Mouse (Mus musculus): ENCODE measurements around the gene Col24a1. TPM values are rescaled to one million over a fixed set of nuclear protein-coding genes. Genes with fewer than 3 reads are reported as not detected.
"Not testable (repeated sequence)": the region's sequence is repeated elsewhere in the genome, so short reads cannot be mapped to it uniquely, and the experiment has no call there.

Gene Col24a1
- total RNA-seq, 1 experiment from 2014 or later: not detected

DNA sequence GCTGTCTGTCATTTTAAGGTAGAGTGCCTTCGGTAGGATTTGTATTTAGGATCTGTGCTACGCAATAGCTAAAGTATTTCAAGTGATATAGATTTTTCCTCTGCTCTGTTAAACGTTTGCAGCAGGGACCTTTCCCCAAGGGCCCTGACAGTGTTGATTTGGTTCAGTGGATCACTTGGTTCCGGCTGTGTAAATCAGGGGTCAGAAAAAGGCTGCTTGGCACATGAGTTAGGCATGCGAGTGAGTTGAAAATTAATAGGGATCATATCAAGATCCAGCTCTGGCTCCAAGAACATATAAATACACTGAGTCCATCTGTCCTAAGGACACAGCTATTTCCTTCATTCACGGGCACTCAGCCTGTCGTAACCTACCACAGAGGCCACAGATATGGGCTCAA, 146.1 kb downstream of the Col24a1 start:
- ATAC-seq (replicated peaks; ENCODE audit: insufficient number of reproducible peaks, low FRiP score, low TSS enrichment, poor library complexity, severe bottlenecking): no peak

DNA sequence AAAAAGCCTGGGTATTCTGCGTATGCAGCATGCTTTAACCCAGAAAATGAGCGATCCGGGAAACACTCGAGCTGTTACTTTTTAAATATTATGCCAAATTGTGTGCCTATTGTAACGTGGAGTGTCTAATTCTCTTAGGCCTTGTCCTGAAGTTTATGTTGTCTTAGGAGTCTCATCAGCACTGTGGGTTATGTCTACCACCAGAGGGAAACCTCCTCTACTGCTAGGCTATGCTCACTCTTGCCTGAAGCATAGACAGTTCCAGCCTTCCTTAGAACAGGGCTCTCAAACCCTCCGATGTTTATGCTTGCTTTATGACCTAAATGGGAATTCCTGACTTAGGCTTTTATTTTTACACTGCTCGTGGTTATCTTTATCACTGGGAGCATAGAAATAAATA, 146.8 kb downstream of the Col24a1 start:
- ATAC-seq (replicated peaks; ENCODE audit: insufficient number of reproducible peaks, low FRiP score, low TSS enrichment, poor library complexity, severe bottlenecking): no peak

DNA sequence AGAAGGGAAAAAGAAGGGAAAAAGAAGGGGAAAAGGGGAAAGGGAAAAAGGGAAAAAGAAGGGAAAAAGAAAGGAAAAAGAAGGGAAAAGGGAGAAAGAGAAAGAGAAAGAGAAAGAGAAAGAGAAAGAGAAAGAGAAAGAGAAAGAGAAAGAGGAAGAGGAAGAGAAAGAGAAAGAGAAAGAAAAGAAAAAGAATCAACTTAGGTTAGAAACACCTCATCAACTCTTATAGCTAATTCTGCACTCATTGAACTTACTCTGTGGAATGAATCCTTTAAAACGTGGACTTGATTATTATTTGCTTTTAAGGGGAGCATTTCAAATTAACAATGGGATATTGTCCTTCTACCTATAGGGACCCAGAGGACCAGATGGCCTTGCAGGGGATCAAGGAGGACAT, 148.7 kb downstream of the Col24a1 start:
- ATAC-seq (replicated peaks; ENCODE audit: insufficient number of reproducible peaks, low FRiP score, low TSS enrichment, poor library complexity, severe bottlenecking): no peak

DNA sequence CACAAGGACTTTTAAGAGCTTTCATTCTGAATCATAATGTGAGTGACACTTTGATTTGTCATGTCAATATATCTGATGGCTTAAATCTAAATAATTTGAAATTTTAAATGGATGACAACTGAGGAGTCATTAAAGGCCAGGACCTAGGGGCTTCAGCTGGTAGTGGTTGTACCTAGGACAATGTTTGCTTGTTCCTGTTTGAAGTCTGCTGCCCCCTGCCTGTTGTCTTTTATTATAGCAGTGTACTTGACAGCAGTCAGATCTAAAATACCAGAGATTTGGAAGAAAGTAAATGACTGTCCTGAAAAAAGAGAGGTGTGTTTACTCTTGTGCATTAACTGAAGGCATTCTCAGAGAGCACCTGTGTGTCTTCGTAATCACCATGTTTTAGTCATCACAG, 150.0 kb downstream of the Col24a1 start:
- ATAC-seq (replicated peaks; ENCODE audit: insufficient number of reproducible peaks, low FRiP score, low TSS enrichment, poor library complexity, severe bottlenecking): no peak

DNA sequence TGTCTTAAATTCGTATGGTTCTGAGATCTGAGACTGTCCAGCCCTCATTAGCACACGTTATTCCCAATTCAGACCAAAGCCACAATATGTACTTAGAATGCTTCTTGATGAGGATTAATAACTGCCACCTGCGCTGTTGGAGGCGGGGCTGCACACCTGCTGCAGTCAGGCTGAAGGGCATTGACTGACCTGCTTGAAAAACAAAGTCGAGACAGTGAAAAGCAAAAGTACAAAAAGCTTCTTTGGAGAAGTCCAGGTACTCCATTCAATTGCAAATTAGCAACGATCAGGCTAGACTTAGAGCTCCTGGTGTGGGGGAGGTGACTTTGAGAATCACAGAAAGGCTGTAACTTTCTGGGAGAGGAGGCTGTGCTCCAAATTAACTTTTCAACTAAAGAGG, 150.9 kb downstream of the Col24a1 start:
- not testable (repeated sequence) for ATAC-seq (replicated peaks; ENCODE audit: insufficient number of reproducible peaks, low FRiP score, low TSS enrichment, poor library complexity, severe bottlenecking)

DNA sequence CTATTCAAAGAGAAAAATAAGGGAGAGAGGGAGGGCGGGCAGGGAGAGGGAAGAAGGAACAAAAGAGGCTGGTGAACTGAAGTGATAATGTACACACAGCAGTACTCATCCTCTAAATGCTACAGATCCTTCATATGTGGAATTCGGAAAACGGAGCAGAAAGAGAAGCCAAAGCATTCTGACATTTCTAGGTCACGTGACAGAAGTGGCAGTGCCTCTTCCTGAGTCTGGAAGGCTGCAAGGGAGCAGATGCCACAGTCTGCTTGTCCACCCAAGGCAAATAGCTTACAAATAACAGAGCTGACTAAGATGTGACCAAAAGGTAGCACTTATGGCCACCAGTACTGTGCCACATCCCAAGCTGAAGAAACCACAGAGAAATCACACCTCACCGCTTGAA, 164.8 kb downstream of the Col24a1 start:
- no peak for ATAC-seq (replicated peaks; ENCODE audit: insufficient number of reproducible peaks, low FRiP score, low TSS enrichment, poor library complexity, severe bottlenecking)

DNA sequence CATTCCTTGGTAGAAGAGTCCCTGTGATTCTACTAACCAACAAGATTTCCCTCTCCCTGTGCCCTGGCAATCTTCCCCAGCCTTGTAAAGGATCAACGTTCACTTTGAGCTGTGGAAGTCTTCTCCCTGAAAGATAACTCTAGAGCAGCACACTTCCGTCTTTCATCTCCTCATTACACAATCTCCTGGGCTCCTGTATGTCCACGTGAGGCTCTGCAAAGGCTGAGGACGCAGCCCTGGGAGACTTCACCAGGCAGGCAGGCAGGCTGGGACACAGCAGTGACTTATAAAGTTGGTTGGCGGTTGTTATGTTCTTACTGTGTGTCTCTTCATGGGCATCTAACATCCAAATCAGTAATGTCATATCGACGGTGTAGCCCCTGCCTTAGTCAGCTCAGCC, 170.1 kb downstream of the Col24a1 start:
- ATAC-seq (replicated peaks; ENCODE audit: insufficient number of reproducible peaks, low FRiP score, low TSS enrichment, poor library complexity, severe bottlenecking): no peak

DNA sequence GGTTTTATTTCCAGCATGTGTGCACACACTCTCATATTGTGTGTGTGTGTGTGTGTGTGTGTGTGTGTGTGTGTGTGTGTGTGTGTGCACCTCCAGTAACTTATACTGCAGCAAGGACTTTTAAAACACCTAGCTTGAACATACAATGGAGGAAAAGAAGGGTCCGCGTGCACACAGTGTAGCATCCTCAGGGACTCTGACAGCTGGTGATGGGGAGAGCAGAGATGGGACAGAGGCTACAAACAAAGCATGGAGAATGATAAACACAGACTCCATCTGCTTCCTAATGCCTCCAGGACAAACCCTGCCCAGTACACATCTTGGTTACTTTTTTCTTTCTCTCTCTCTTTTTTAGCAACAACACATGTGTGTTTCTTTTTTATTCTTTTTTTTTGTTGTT, 171.5 kb downstream of the Col24a1 start:
- ATAC-seq (replicated peaks; ENCODE audit: insufficient number of reproducible peaks, low FRiP score, low TSS enrichment, poor library complexity, severe bottlenecking): no peak

DNA sequence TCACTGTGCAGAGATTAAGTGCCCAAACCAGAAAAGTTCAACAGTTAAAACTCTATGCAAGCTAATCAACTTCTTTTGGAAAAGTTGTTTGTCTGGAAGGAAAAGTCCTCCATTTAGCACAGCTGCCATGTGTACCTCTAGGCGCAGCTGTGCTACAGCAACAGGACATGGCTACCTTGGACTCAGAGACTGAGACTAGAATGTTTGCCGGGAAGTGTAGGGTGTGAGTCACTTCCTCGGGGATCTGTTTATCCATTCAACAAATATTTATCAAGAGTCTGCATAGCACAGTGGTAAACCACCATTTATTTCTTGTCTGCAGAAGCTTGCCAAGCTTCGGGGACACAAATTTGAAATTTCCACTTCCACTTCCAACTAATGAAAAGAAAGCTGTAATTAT, 178.8 kb downstream of the Col24a1 start:
- ATAC-seq (replicated peaks; ENCODE audit: insufficient number of reproducible peaks, low FRiP score, low TSS enrichment, poor library complexity, severe bottlenecking): no peak

DNA sequence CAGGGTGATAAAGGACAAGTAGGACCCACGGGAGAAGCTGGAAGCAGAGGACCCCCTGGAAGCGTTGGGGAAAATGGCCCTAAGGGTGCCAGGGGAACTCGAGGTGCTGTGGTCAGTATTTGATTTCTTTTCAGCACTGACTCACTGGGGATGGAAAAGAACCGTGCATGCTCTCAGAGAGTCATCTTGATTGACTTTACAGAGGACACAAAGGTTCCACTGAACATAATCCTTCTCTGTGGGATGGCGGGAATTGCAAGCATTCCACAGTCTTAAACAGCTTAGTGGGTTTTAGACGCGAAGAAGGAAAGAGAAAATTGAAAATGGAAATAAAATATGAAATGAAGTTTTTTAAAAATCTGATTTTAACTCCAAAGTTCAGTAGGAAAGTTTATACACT, 181.9 kb downstream of the Col24a1 start:
- no peak for ATAC-seq (replicated peaks; ENCODE audit: insufficient number of reproducible peaks, low FRiP score, low TSS enrichment, poor library complexity, severe bottlenecking)

DNA sequence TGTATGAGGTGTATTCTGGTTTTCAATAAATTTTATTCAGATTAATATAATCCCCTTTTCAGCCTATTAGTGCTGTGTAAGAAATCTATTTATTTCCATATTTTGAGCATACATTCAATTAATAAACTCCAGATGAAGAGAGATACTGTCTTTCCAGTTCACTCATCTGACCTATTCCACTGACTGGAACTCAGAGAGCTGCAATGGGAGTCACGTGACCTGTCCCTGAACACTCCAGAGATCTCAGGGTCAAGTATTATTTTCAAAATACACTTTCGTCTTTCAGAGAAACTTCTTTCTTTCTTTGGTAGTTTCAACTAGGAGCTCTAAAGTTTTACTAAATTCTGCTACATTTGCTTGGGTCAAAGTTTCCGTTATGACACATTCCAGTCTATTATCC, 184.4 kb downstream of the Col24a1 start:
- no peak for ATAC-seq (replicated peaks; ENCODE audit: insufficient number of reproducible peaks, low FRiP score, low TSS enrichment, poor library complexity, severe bottlenecking)

DNA sequence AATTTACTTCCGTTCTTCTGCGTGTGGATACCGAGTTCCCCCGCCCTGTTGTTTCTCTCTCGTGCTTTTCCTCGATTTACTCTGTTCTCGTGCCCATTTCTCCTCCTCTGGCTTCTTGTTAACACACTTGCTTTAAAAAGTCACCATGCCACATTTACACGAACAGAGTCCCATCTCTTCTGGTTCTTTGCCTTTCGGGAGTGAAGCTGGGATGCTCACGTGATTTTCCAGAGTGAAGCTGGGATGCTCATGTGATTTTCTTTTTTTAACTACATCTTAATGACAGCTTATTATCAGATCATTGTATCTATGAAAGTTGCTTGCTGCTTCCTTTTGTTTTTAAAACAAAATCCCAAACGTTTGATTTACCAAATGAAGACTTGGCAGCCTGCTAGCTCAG, 184.8 kb downstream of the Col24a1 start:
- ATAC-seq (replicated peaks; ENCODE audit: insufficient number of reproducible peaks, low FRiP score, low TSS enrichment, poor library complexity, severe bottlenecking): no peak

DNA sequence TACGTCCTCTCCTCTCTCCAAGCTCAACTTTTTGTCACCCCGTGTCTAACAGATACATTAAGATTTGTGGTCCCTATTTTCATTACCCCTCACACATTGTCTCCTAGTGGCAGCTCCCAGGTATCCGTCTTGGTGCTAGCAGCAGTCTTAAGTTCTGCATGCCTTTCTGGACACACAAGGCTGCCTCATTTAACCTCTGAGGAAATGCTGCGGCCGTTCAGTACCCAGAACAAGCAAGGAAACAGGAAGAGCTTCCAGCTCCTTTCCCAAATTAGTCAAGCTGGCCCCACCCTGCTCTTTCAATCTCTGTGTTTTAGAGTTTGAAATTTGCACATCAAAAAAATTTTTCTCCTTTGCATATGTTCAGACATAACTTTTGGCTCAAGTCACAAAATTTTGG, 186.2 kb downstream of the Col24a1 start:
- ATAC-seq (replicated peaks; ENCODE audit: insufficient number of reproducible peaks, low FRiP score, low TSS enrichment, poor library complexity, severe bottlenecking): no peak

DNA sequence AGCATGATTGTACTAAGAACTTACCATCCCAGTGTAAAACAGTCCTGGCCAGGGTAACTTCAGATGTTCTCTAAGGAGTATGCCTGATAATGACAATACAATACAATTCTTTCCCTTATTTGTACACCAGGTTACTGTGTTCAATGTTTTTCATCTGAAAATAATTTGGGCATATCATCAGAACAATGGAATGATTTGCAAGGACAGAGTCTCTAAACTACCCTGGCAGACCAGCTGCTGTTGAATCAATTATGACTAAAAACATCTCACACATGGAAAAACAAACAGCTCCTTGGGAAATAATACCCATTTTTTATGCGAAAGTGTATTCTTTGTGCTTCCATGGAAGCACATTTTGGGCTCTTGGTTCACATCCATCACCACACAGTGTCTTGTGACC, 198.0 kb downstream of the Col24a1 start:
- ATAC-seq (replicated peaks; ENCODE audit: insufficient number of reproducible peaks, low FRiP score, low TSS enrichment, poor library complexity, severe bottlenecking): no peak

DNA sequence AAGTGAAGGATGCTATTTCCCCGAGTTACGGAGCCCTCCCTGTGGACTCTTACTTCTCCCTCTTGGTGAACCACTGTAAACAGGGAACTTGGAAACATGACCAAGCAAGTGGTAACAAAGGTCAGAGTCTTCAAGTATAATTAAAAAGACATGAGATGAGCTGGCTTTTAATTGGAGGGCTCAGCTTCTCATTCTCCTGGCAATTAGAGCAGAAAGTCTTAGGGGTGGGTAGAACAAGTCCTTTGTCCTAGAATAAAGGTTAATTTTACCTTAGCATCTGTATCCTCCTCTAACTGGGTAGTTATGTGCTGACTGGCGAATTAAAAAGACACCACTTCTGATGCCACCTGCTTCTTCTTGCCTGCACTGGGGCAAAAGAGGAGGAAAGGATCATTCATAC, 199.1 kb downstream of the Col24a1 start:
- ATAC-seq (replicated peaks; ENCODE audit: insufficient number of reproducible peaks, low FRiP score, low TSS enrichment, poor library complexity, severe bottlenecking): no peak

DNA sequence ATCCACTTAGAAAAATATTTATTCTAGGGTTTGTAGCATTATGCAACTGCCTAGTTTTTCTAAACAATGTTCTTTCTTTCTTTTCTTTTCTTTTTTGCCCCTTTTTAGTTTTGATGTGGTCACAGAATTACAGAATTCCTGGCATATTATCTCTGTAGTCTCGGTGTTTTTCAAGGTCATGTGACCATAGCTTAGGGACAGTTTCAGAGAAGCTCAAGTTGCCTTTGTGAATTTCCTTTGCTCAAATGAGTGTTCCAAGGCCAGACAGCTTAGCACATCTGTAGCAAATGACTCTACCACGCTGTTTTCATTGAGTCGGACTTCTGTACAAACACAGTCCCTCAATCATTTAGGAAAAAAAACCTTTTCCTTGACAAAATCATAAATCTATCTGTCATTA, 205.9 kb downstream of the Col24a1 start:
- no peak for ATAC-seq (replicated peaks; ENCODE audit: insufficient number of reproducible peaks, low FRiP score, low TSS enrichment, poor library complexity, severe bottlenecking)

DNA sequence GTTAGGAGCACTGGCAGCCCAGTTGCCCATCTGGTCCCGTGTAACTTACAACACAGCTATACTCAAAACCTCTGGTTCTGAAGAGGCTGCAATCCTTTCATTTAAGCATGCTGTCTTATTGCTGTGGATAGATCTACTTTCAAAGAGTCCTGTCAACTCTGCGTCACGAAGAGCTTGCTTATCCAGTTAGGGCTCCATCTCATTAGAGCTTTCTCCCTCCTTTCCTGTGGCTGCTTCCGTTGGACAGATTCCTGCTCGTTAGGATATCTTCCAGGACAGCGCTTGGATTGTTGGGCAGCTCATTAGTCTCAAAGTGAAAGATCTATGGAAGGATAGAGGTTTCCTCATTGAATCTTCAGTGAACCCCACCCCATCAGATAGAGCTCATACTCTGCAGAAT, 206.6 kb downstream of the Col24a1 start:
- ATAC-seq (replicated peaks; ENCODE audit: insufficient number of reproducible peaks, low FRiP score, low TSS enrichment, poor library complexity, severe bottlenecking): no peak

DNA sequence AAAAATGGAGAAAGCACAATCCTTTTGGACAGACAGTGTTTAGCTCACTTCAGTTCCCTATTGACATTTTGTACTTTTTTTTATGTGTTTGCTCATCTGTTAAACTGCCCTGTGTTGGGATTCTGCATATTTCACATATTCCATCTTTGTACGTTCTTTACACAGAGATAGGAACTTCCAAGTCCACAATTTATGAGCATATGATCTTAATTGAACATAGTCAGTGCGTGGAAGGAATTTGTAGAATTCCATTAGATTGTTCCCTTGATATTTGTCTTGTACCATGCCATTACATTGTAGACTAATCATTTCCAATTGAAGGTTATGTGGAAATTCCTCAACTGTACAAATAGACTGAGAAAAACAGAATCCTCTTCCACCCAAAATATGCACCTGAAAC, 212.6 kb downstream of the Col24a1 start:
- no peak for ATAC-seq (replicated peaks; ENCODE audit: insufficient number of reproducible peaks, low FRiP score, low TSS enrichment, poor library complexity, severe bottlenecking)

DNA sequence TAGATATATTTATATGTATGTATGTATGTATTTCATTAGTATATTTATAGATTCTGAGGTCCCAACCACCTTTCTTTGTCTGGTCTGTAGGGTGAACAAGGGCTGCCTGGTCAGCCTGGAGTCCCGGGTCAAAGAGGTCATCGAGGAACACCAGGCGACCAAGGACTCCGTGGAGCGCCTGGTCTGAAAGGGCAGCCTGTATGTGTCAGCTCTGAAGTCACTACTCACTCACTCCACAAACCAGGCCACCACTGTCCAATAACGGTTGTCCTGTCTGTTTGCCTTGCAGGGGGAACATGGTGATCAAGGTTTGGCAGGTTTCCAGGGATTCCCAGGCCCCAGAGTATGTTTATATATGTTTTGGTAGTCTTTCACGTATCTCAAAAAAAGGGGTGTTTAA, 216.3 kb downstream of the Col24a1 start:
- ATAC-seq (replicated peaks; ENCODE audit: insufficient number of reproducible peaks, low FRiP score, low TSS enrichment, poor library complexity, severe bottlenecking): no peak

DNA sequence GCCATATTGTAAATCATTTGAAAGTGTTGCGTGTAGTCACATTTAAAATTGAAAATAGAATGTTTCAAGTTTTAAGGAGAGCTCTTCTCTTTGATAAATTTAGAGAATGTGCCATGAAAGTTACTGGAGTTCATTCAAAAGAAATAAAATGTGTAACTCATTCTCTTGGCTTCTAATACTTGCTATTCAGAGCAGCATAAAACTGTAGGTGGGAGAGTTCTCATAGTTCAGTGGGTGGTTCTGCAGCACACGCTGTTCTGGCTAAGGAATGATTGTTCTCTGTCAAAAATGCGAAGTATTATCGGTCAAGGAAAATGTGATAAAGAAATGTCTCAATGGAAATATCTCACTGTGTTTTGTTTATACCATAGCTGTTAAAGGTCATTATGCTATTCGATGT, 221.9 kb downstream of the Col24a1 start:
- no peak for ATAC-seq (replicated peaks; ENCODE audit: insufficient number of reproducible peaks, low FRiP score, low TSS enrichment, poor library complexity, severe bottlenecking)

DNA sequence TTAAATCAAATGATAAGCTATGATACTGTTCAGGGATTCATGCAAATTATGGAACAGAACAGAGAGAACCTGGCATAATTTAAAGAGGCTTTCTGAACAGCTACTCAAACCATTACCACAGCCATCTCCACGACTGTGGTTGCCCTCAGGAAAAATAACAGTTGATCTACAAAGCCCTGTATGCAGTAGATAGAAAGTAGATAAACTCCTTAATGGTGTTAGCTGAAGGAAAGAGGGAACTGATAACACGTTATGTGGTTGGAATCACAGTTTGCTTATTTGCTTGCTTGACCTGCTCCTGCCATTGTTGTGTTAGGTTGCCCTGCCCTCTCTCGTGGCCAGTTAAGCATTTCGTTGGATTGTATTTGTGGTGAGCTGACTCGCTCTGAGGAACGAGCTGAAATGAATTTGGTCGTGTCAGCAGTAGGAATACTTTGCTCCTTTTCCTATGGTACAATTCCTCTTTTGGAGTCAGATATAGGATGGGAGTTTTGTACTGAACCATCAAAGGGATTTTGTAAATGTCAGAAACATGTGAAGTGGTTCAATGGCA, 229.3 kb downstream of the Col24a1 start:
- no peak for ATAC-seq (replicated peaks; ENCODE audit: insufficient number of reproducible peaks, low FRiP score, low TSS enrichment, poor library complexity, severe bottlenecking)

All from monocyte, adult 5-6 weeks (primary cell).